Mouse (Mus musculus): ENCODE results near the gene Arhgap29. TPM values are rescaled to one million over a fixed set of nuclear protein-coding genes. Genes with fewer than 3 reads are reported as not detected.

The Arhgap29 gene
- polyA plus RNA-seq, 1 experiment from 2014 or later, result 18.9 TPM

- peaks cover 90% of the 10 kb centered on the region for H3K27me3 ChIP-seq
Measured at GRCm38 (mm10) chr3:122047921-122048861, 95.8 kb downstream of the Arhgap29 start.

GRCm38 (mm10) chr3:122049158-122049557 lies 96.8 kb downstream of the Arhgap29 start:
- 57% methylated on average over 6 of the region's 6 CpGs for WGBS
- Histone ChIP-seq H3K4me1 (replicated peaks) (peaks cover 43% of the 10 kb centered on the region), H3K27me3 (peaks cover 81% of the 10 kb centered on the region), H3K4me2 (replicated peaks) (no peak overlapping the region), H3K36me3 (no peaks in the 10 kb centered on the region), H3K4me3 (replicated peaks) (no peak overlapping the region), H3K9me3 (no peaks in the 10 kb centered on the region), H3K27ac (no peak overlapping the region), H3K9ac (replicated peaks) (no peak overlapping the region)
- ATAC-seq, result no peak

More at GRCm38 (mm10) chr3:122047921-122048861, 95.8 kb downstream of the Arhgap29 start:
- peaks cover 53% of the 10 kb centered on the region for H3K4me1 ChIP-seq (replicated peaks)
- H3K36me3 ChIP-seq, result no peaks in the 10 kb centered on the region
- ATAC-seq, result peak; percentile 32; the same call in 1 of the 2 replicates
- H3K9me3 ChIP-seq, result no peaks in the 10 kb centered on the region
- H3K4me3 ChIP-seq (replicated peaks), result no peak overlapping the region
- 0 out of 2 replicates have a peak overlapping the region, but pooled peaks have one; percentile 19 for H3K4me2 ChIP-seq (replicated peaks)
- no peak overlapping the region for H3K9ac ChIP-seq (replicated peaks)
- 19% methylated on average over 17 of the region's 17 CpGs for WGBS
- no peak overlapping the region for H3K27ac ChIP-seq

- 68% methylated on average over 9 of the region's 9 CpGs for WGBS
- 0 out of 2 replicates have a peak, but pooled peaks cover 3% of the 10 kb centered on the region for H3K4me1 ChIP-seq (replicated peaks)
- no peak overlapping the region for H3K9ac ChIP-seq (replicated peaks)
- H3K27me3 ChIP-seq, result peaks cover 14% of the 10 kb centered on the region
- no peak for ATAC-seq
- H3K36me3 ChIP-seq, result no peaks in the 10 kb centered on the region
- H3K4me2 ChIP-seq (replicated peaks), result no peak overlapping the region
- H3K4me3 ChIP-seq (replicated peaks), result no peak overlapping the region
- H3K9me3 ChIP-seq, result no peaks in the 10 kb centered on the region
- no peak overlapping the region for H3K27ac ChIP-seq
Measured at GRCm38 (mm10) chr3:122058439-122059198, 106.3 kb downstream of the Arhgap29 start.

- WGBS, result 90% methylated on average over 10 of the region's 10 CpGs
- no peak overlapping the region for H3K27ac ChIP-seq
- no peak overlapping the region for H3K4me2 ChIP-seq (replicated peaks)
- H3K27me3 ChIP-seq, result peaks cover 6% of the 10 kb centered on the region; the same call in 1 of the 2 replicates
- H3K9ac ChIP-seq (replicated peaks), result no peak overlapping the region
- H3K4me3 ChIP-seq (replicated peaks), result no peak overlapping the region
- no peaks in the 10 kb centered on the region for H3K4me1 ChIP-seq (replicated peaks)
- no peaks in the 10 kb centered on the region for H3K9me3 ChIP-seq
- ATAC-seq, result no peak
- H3K36me3 ChIP-seq, result no peaks in the 10 kb centered on the region
Measured at GRCm38 (mm10) chr3:122062586-122062985, 110.2 kb downstream of the Arhgap29 start.

GRCm38 (mm10) chr3:122064556-122065410 lies 112.4 kb downstream of the Arhgap29 start:
- Histone ChIP-seq H3K4me2 (replicated peaks) (no peak overlapping the region), H3K9me3 (no peaks in the 10 kb centered on the region), H3K9ac (replicated peaks) (no peak overlapping the region), H3K4me3 (replicated peaks) (no peak overlapping the region), H3K36me3 (no peaks in the 10 kb centered on the region), H3K27ac (no peak overlapping the region), H3K4me1 (replicated peaks) (no peaks in the 10 kb centered on the region), H3K27me3 (no peaks in the 10 kb centered on the region)
- 90% methylated on average over 13 of the region's 13 CpGs for WGBS
- ATAC-seq, result no peak

Other genes with a start within 250 kb of the Arhgap29 start
- gene F3, start 229.0 kb upstream of the Arhgap29 start, polyA plus RNA-seq (2015; fragmentation: Nextera tagmentation; extraction: Ambion mirVana), result 5.0 and 5.5 TPM in 2 replicates
- 62.5 and 63.0 TPM in 2 replicates for gene Abcd3, start 137.2 kb upstream of the Arhgap29 start, polyA plus RNA-seq (2015; fragmentation: Nextera tagmentation; extraction: Ambion mirVana)
- 0.49 and 1.3 TPM in 2 replicates for gene Abca4, start 91.9 kb downstream of the Arhgap29 start, polyA plus RNA-seq (2015; fragmentation: Nextera tagmentation; extraction: Ambion mirVana)

All from midbrain, embryonic 13.5 days (tissue).